Mouse (Mus musculus): ENCODE results near the gene Inpp4b. TPM values are rescaled to one million over a fixed set of nuclear protein-coding genes. Genes with fewer than 3 reads are reported as not detected.

Inpp4b gene
- total RNA-seq (2021) = 10 to 100 TPM; 18.6 to 20.3 TPM
- long read RNA-seq, experiment 1, partial matches to known transcripts = 1 of 4 reads
- long read RNA-seq, experiment 1, other reads (novel, unspliced or antisense) = 3 of 4 reads
- long read RNA-seq, experiment 2, partial matches to known transcripts = 4 of 7 reads
- long read RNA-seq, experiment 2, other reads (novel, unspliced or antisense) = 3 of 7 reads

DNA sequence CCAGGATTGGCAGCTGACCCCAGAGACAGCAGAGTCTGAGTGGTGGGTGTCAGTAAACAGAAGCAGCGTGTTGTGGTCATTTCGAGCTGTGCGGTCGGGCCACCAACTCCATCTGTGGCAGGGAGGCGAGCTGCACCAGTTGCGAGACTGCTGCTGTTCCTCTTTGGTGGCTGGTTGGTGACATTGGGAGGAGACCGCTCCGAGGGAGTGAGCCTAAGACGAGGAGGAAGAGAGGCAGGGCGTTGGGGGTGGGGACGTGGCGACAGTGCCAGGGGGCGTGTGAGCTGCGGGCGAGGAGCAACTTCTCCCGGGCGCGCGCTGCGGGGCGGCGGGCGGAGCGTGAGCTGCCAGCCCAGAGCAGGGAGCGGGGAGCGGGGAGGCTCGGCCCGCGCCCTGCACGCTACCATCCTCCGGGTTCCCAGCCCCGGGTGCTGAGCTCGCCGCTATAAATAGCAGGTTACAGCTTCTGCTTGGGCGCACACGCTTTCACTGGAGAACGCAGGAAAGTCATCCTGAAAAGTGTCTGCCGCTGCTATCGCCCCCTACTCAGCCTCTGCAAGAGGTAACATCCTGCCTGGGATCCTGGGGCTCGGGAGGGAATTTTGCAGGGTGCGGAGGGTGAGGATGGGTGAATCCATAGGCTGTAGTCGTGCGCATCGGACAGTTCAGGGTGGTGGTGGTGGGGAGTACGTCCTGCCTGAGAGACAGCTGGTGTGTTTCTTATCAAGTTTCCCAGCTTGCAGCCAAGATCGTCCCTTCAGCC is at the start of gene Inpp4b:
TSS of gene Inpp4b (plus strand) at position 321 of the 763 bp plus-strand sequence.
- peak; percentile 46 for DNase-seq

GRCm38 (mm10) chr8:81335250-81335649 is 7.1 kb upstream of the Inpp4b start:
- no peak for DNase-seq

DNA sequence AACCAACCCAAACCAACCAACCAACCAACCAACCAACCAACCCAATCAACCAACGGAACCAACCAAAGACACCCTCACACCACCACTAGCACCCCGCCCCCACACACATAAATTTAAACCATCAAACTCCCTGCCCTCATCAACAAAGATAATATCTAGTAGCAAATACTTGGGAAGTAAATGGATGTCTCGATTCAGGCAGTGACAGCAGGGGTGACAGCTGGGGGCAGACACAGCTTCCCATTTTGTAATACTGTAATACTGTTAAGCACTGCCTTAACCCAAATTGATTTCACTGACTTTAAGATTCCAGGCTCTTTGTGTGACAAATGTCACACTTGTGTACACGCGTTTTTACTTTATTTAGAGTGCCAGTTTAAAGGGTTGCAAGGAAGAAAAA is 1.2 kb upstream of the Inpp4b start:
- DNase-seq = no peak

GRCm38 (mm10) chr8:81341591-81342235 is 643 bp upstream of the Inpp4b start:
- no peak for DNase-seq

DNA sequence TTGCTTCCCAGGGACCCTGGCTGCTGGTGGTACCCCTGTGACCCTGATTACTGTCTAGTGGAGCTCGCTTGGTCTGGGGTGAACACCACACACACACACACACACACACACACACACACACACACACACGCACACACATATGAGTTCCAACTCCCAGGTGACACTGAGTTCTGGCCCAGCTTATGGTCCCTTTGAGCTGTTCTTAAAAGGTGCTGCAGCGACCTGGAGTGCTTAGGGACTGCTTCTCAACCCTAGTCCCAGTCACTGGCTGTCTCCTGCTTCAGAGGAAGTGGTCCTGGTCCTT is 595 bp downstream of the Inpp4b start:
- no peak for DNase-seq

DNA sequence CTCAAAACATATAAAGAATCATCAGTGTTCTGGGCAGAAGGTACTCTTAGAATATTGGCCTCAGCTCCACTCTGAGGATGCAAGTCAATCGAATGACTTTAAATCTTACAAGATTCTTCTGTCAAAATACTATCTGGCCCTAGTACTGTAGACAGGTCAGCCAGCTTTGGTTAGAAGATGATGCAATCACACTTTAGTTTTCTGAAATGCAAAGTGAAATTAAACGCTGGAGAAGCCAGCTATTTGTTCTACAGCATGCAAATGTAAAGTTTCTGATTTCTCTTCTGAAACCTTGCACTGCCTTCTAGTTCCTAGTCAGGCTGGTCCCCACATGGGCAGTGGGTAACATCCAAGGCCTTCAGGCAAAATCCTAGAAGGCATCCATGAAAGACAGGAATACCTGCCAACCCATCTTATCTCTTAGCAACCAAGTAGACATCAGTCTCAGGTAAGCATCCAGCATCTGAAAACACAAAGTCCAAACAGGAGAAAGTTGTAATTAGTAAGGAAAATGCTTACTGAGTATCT is 2.9 kb downstream of the Inpp4b start:
- no peak for DNase-seq

- no peak for DNase-seq
Observed at GRCm38 (mm10) chr8:81349452-81349851, 7.1 kb downstream of the Inpp4b start.

DNA sequence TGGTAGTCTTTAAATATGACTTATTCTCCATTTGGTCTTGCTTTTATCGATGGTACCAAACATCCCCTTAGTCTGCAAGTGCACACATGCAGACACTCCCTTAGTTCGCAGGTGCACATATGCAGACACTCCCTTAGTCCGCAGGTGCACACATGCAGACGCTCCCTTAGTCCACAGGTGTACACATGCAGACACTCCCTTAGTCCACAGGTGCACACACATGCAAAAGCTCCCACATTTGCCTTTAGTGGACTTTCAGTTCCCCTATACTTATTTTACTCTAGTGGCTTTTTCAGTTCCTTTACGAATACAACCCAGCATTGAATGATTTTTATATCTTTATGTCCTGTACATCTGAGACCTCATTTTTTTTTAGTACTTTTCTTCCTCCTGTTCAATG is 11.1 kb downstream of the Inpp4b start:
- no peak for DNase-seq

- no peak for DNase-seq
Observed at GRCm38 (mm10) chr8:81358108-81358507, 15.8 kb downstream of the Inpp4b start.

DNA sequence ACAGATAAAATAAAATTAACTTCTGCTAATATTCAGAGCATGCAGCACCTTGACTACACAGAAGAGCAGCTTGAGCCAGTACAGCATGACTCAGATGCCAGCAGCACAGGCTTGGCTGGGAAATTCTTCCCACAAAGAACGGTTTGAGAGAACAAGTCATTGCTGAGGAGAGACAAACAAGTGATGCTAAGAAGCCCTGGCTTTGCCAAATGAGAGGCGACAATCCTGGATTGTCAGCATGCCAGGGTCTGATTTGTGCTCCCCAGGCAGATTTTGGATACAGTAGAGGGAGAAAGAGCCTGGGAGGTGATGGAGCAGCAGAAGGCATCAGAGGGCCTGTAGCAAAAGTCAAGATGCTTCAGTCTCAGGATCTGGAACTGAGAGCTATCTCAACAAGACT is 18.2 kb downstream of the Inpp4b start:
- DNase-seq = no peak

DNA sequence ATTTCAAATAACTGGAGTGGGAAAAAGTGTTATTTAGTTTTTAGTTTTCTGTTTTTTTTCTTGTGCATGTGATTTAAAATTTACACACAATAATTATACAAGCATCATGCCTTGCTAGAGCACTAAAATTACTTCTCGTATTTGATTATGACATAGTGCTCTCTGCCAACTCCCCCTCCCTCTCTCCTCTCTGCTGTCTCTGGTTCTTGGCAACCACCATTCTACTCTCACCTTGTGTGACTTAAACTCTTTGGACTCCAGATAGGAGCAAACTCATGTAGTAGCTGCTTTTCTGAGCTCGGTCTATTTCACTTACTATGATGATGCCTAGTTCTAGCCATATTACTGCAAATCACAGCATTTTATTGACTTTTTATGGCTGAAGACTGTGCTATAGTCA is 18.8 kb downstream of the Inpp4b start:
- DNase-seq = no peak

GRCm38 (mm10) chr8:81370607-81371006 is 28.3 kb downstream of the Inpp4b start:
- DNase-seq = no peak

- DNase-seq = no peak
Observed at GRCm38 (mm10) chr8:81371844-81372243, 29.5 kb downstream of the Inpp4b start.

- DNase-seq = no peak
Observed at GRCm38 (mm10) chr8:81374877-81375475, 32.6 kb downstream of the Inpp4b start.

- no peak for DNase-seq
Observed at GRCm38 (mm10) chr8:81388953-81389352, 46.6 kb downstream of the Inpp4b start.

GRCm38 (mm10) chr8:81399071-81399470 is 56.7 kb downstream of the Inpp4b start:
- no peak for DNase-seq

DNA sequence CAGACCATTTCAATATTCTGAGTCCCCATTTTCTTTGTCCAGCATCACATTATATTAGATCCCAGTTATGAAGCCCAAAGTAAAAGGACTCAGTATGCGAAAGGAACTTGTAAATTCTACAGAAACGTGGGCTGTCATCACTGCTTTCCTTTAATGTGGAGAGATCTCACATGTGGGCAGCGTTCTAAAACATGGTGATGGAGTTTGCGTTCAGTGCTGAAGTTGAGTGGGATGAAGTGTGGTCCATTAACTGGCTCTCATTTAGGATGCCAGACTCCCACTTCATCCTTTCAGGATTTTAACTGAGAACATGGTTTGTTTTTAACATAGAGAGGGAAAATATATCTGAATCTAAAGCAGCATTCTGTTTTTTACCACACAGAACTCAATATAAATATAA is 57.1 kb downstream of the Inpp4b start:
- no peak for DNase-seq

DNA sequence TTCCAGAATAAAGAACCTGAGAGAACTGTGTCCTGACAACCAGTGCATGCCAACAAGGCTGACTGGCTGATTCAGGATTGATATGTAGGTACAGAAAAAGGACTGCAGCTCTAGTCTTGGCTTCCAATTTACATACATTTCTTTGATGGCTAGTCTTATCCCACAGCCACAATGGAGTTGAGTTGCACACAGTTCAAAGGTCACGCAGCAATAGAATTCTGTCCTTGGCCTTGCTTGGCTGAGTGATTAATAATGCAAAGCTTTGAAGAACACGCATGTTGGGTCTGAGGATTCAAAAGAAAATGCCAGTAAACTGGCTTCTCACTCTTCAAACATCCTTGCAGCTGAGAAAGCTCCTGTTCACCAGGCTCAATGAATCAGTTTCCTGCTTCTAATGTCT is 70.4 kb downstream of the Inpp4b start:
- no peak for DNase-seq

- no peak for DNase-seq
Observed at GRCm38 (mm10) chr8:81443957-81444356, 101.6 kb downstream of the Inpp4b start.

DNA sequence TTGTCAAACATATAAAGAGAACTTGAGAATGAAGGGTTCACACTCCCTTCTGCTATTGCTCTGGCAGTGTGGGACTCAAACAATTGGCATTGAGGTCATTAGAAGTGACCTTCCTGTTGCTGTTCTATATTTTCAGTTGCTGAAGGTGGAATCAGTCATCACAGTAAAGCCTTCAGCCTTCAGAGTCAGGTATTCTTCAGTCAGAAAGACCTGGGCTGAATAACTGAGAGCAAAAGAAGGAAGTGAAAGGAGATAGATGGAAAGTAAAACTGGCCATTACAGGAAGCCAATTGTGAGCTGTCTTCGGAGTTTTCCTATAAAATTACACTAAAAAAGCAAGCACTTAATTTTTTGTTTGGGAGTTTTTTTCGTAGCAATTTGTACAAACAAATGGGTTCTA is 107.4 kb downstream of the Inpp4b start:
- no peak for DNase-seq

GRCm38 (mm10) chr8:81452082-81452481 is 109.7 kb downstream of the Inpp4b start:
- DNase-seq = peak; percentile 5

GRCm38 (mm10) chr8:81454830-81455229 is 112.5 kb downstream of the Inpp4b start:
- DNase-seq = no peak

- DNase-seq = no peak
Observed at GRCm38 (mm10) chr8:81463762-81464161, 121.4 kb downstream of the Inpp4b start.
